Comparison of ENCODE assay signal across 8 mouse cellular contexts in the genomic region with DNA sequence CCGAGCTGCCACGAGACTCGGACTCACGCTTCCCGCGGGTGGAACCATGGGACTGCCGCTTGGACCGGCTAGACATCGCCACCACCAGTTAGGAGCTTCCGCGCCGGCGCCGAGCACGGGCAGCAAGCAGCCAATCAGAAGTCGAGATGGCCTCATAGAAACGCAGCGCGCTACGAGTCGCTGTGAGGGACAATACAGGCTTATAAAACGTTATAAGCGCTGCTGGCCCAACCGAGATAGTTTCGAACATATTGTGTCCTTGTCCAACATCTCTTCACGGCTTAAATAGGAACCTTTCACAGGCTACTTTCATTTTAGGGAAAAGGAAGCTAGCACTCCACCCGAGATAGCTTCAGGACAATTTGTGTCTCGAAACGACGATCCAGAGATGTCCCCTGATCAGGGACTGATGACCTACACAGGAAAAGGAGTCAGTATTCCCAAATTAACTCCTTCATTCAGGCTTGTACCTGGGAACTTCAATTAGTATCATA. TPM values are rescaled to one million over a fixed set of nuclear protein-coding genes. Genes with fewer than 3 reads are reported as not detected.
DNase-seq lines count a peak whose midpoint lies in the region; ATAC-seq lines count a peak whose summit lies in the region.

A gene (minus strand): TSS at position 111 of the 494 bp plus-strand sequence.

- no peaks in the 10 kb centered on the region for H3K27me3 ChIP-seq in lung, embryonic 16.5 days (ENCODE audit: control insufficient read depth, insufficient read depth, low read depth, low read length)

- H3K36me3 ChIP-seq in lung, embryonic 16.5 days (ENCODE audit: control insufficient read depth, insufficient read depth, low read length) = peaks cover 6% of the 10 kb centered on the region; the same call in 1 of the 2 replicates

- H3K9me3 ChIP-seq in lung, embryonic 16.5 days (ENCODE audit: control insufficient read depth, low read length) = no peaks in the 10 kb centered on the region

- peak within 1 kb of the TSS; percentile 59 for H3K4me3 ChIP-seq in lung, embryonic 16.5 days (ENCODE audit: low read length)

- H3K4me1 ChIP-seq in lung, embryonic 16.5 days (replicated peaks; ENCODE audit: control insufficient read depth, insufficient read depth, low read length) = peaks cover 26% of the 10 kb centered on the region

- H3K9ac ChIP-seq in lung, embryonic 16.5 days (ENCODE audit: low read length) = peak within 1 kb of the TSS; percentile 67

- H3K27ac ChIP-seq in lung, embryonic 16.5 days (ENCODE audit: low read length) = peak within 1 kb of the TSS; percentile 1; the same call in 1 of the 2 replicates

- ATAC-seq in hematopoietic stem cell, adult 5-6 weeks (replicated peaks in 1 of 2; ENCODE audit: insufficient read depth in 1 of 2, low FRiP score in 2 of 2, low TSS enrichment in 1 of 2, low read depth in 1 of 2, poor library complexity in 2 of 2, severe bottlenecking in 2 of 2) = peak; percentile 73 to 79
- ATAC-seq in lung, embryonic 16.5 days (ENCODE audit: low read depth) = peak; percentile 80

- WGBS in lung, embryonic 16.5 days = under 1% methylated on average over 30 of the region's 30 CpGs

- DNase-seq in MEL-GATA-1-ER (ENCODE audit: extremely low read depth, low read depth) = peak; percentile 93
- DNase-seq in cerebellum, adult 8-10 months = peak; percentile 92
- DNase-seq in forelimb bud, embryonic 11.5 days (ENCODE audit: low read depth, low spot score) = peak; percentile 94
- peak; percentile 87 for DNase-seq in layer of hippocampus, adult 9-10 months (ENCODE audit: low spot score)
- peak; percentile 81 for DNase-seq in ovary, postnatal 10 days (ENCODE audit: low spot score)
- peak; percentile 82 to 85 for DNase-seq in thymus, postnatal 10 days (ENCODE audit: low spot score in 2 of 2)

- H3K4me2 ChIP-seq in lung, embryonic 16.5 days (ENCODE audit: low read depth, low read length) = peak within 1 kb of the TSS; percentile 86

RNA-seq across cellular contexts. Expression of the gene that starts here (rescaled TPM):
- 66.7 and 82.2 TPM in 2 replicates for total RNA-seq in hematopoietic stem cell, adult 5-6 weeks (2017)
- polyA plus RNA-seq in lung, embryonic 16.5 days (2015; fragmentation: Nextera tagmentation; extraction: Ambion mirVana) = 36.7 and 39.2 TPM in 2 replicates

Comparison
In these comparisons a context has a peak if more than half of its experiments do, and no peak if none do; other contexts are left out.
1. Peak in every context shown above with its lines: DNase-seq, ATAC-seq, H3K4me3 ChIP-seq and H3K27ac ChIP-seq.